Mouse (Mus musculus): ENCODE results near the gene Gm49321.
A peak's percentile ranks its signal among the peaks of the same experiment; 100 is the strongest.

Gene Gm49321

GRCm38 (mm10) chr12:73949318-73950058 lies 12.0 kb downstream of the Gm49321 start:
- no peak for DNase-seq (ENCODE audit: low spot score)

DNA sequence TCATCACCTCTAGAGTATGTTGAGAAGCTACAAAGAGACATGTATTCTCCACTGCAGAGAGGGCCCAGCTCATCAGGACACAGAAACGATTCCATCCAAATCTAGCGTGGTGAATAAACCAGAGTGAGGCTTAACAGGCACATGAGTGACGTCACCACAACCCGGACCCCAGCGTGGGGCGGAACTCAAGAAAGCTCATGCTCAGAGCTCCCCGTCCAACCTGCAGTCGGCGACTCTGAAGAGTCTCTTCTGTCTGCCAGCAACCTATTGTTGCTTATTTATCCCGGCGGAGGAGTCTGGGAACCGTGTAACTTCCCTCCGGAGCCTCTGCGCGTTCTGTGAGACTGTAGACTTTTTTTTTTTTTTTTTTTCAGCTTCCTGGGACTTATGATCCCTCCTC lies 15.4 kb downstream of the Gm49321 start:
- no peak for DNase-seq (ENCODE audit: low spot score)

DNA sequence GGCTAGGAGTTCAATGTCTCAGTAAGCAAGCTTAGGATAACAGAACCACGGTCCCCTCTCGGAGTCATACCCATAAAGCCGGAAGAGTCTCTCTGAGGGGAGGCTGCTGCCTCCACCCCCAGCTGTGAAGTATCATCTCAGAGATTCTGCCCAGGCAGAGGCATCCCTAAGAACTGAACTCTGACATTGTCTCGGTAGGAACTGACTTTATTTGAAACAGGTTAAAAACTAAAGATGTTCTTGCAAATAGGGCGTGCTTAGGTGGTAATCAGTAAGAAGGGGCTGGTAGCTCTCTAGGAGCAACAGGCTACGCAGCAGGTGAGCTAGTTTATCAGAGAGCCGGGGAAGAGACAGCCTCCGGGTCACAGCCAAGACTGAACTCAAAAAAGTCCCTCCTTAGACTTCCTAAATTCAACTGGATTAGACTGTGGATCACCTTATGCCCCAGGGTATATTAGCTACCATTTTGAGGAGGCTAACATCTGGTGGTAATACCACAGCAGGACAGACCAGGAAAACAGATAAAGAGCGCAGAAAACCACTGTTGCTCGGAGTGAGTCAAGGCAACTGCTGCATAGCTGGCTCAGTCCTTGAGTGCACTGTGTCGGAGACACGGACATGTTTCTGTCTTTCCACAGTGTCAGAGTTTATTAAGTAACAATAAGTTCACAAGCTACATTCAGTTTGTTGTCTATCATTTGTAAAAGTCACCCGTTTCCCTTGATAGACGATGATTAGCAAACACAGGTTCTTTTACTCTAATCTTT lies 16.1 kb downstream of the Gm49321 start:
- no peak for DNase-seq (ENCODE audit: low spot score)

GRCm38 (mm10) chr12:73954785-73955184 lies 17.3 kb downstream of the Gm49321 start:
- no peak for DNase-seq (ENCODE audit: low spot score)

GRCm38 (mm10) chr12:73957676-73958075 lies 20.2 kb downstream of the Gm49321 start:
- no peak for DNase-seq (ENCODE audit: low spot score)

DNA sequence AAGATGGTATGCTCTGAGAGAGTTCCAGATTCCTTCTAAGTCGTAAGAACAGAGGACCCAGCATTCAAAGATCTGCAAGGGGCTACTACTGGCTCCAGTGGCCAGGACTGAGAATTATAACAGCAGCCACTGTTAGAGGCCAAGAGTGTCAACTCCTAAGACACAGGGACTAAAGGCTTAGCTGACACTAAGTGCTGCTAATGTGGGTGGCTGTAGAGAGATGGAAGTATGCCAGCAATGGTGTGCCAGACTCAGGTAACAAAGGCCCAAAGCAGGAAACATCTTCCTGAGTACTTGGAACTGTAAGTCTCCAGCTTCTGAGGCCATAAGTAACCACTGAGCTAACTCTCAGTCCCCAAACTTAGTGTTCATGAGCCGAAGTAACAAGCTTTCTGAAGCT lies 21.4 kb downstream of the Gm49321 start:
- no peak for DNase-seq (ENCODE audit: low spot score)

DNA sequence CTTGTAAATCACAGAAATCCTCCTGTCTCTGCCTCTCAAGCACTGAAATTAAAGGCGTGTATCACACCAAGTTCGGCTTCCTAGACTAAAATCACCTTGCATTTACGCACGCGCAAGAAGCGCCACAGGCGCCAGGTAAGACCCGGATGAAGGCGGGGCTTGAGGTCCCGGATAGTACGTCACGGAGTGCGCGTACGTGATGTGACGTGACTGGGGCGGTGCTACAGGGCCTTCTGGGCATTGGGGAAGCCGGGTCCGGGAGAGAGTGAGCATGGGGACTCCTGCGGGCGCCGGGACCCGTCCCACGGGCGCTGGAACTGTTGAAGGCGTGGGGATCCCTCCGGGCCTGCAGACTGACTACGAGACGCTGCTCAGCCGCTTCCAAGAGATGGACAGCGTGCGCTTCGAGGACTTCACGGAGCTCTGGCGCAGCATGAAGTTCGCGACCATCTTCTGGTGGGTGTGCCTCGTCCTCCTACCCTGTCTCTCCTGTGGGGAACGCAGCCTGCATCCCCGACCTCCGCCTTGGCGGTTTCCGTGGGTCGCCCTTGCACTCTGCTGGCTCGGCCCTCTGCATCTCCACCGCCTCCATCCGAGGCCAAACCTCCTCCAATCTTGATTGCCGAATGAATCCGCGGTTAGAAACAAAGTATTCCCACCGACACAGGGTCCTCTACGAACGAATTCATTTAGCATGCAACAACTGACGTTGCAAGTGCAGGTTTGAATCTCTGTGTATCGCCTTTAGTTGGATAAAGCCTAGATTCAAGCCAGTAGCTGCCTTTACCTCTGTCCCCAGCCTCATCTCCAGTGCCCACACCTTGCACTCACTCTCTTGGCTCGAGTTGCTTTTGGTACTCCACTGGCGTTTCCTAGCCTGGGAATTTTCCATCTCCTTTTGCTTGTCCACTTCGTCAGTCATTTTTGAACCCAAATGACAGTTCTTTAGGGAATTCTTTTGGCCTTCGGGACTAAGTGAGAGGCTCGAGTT lies 27.1 kb downstream of the Gm49321 start, which contains the start of gene Snapc1:
Snapc1 (plus strand) TSS at position 191 of the 991 bp plus-strand sequence.
- peak; percentile 99 for DNase-seq (ENCODE audit: low spot score)

DNA sequence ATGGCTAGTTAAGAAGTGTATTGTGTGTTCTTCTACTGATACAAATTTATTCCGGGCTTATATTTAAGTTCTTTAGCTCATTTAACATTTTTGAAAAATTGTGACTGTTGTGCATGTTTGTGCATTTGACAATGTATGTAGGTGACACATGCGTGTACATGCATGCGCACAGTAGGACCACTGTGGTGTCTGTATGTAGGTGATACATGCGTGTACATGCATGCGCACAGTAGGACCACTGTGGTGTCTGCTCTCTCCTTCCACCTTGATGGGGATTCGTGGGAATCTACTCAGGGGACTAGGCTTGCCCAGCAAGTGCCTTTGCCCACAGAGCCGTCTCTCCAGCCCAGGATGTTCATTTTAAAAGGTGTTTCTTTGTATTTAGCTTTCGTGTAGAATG lies 31.7 kb downstream of the Gm49321 start:
- DNase-seq (ENCODE audit: low spot score), result no peak

DNA sequence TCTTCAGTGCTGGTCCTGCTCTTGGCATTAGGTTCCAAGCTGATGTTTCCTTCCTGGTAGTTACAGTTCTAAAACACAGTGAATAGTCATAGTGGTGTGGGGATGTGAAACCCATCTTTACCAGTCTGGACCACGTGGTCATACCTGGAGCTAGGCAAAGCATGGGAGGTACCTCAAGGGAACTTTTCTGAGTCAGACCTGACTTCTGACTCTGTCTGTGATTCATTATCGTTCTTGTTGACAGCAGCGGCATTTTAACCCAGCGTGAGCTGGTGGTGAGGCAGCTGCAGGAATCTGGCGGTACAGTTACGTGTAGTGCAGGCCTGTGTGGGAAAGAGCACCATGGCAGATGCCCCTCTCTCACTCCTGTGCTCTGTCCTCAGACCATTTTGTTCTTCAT lies 37.1 kb downstream of the Gm49321 start:
- DNase-seq (ENCODE audit: low spot score), result no peak

GRCm38 (mm10) chr12:73978144-73978543 lies 40.7 kb downstream of the Gm49321 start:
- DNase-seq (ENCODE audit: low spot score), result no peak

DNA sequence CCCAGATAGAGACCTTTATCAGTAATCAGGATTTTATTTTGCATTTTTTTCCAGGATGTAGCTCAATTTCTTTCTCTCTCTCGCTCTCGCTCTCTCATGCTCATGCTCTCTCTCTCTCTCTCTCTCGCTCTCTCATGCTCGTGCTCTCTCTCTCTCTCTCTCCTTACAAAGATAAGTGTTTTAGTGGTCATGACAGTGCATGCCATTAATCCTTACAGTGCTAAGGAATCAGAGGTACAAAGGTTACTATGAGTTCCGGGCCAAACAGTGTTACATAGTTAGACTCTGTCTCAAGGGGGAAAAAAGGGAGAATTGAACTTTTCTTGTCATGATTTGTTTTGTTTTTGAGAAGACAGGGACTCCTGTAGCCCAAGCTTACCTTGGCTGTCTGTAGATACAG lies 42.2 kb downstream of the Gm49321 start:
- DNase-seq (ENCODE audit: low spot score), result no peak

DNA sequence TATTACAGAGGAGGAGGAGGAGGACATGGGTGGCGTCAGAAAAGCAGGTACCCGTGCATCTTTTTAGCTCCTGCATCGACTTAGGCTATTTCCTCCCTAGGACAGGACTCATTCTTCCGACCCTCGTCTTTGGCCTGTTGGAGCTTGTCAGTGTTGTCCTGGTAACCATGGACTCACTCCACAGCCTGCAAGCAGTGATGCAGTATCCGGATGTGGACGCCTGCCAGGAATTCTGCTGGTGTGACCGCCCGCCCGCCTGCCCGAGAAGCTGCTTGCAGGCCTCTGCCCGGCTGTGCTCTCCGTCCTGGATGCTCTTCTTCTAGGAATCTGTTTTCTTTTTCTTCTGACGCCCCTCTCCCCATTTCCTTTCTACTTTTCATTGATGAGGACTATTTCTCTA lies 45.1 kb downstream of the Gm49321 start:
- peak; percentile 97 for DNase-seq (ENCODE audit: low spot score)

GRCm38 (mm10) chr12:73986299-73986698 lies 48.8 kb downstream of the Gm49321 start:
- DNase-seq (ENCODE audit: low spot score), result peak; percentile 45

- no peak for DNase-seq (ENCODE audit: low spot score)
These were observed 51.0 kb downstream of the Gm49321 start for GRCm38 (mm10) chr12:73988393-73989008.

DNA sequence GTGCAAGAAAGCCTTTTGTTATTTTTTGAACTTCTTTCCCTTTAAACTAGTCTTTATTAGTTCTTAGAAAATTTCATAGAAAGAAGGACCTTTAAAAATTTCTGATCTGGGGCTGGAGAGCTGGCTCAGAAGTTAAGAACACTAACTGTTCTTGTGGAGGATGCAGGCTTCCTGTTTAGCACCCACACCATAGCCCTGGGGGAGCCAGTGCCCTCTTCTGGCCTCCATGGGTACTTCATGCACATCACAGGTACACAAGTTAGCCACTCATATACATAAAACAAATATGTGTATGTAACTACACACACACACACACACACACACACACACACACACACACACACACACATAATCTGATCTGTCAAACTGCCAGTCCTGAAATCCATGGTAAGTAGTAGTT lies 52.1 kb downstream of the Gm49321 start:
- DNase-seq (ENCODE audit: low spot score), result no peak

- DNase-seq (ENCODE audit: low spot score), result no peak
These were observed 59.4 kb downstream of the Gm49321 start for GRCm38 (mm10) chr12:73996906-73997296.

GRCm38 (mm10) chr12:73997297-73998127 lies 60.1 kb downstream of the Gm49321 start, which contains the start of gene Syt16:
Gene Syt16 (plus strand): TSS chr12:73997661.
- DNase-seq (ENCODE audit: low spot score), result no peak

- DNase-seq (ENCODE audit: low spot score), result no peak
These were observed 60.6 kb downstream of the Gm49321 start for GRCm38 (mm10) chr12:73998128-73998456.

- no peak for DNase-seq (ENCODE audit: low spot score)
These were observed 65.0 kb downstream of the Gm49321 start for GRCm38 (mm10) chr12:74002449-74002848.

- DNase-seq (ENCODE audit: low spot score), result peak; percentile 52
These were observed 72.0 kb downstream of the Gm49321 start for GRCm38 (mm10) chr12:74009448-74009911.

DNA sequence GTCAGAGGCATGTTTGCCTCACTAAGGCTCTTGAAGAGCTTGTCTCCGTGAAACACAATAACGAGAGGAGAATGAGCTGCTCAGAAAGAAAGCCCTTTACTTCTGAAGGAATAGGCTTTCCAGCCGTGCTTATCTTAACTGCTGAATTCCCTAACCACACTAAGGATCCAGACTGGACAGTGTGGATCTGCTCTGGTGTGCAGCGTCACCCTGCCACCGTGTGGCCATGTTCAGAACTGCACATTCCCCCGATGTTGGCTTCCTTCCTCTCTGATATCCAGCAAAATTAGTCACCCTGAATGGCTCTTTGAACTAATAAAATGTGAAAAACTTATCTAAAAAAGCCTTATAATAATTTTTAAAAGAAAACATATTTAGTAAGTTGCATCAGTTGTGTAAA lies 76.3 kb downstream of the Gm49321 start:
- DNase-seq (ENCODE audit: low spot score), result peak; percentile 81
